Mouse (Mus musculus) CH12.LX (cell line): ENCODE results near the gene Hist1h2bk. TPM values are rescaled to one million over a fixed set of nuclear protein-coding genes. Genes with fewer than 3 reads are reported as not detected.

Experiments used
- DNase-seq: peaks from one replicate; pipeline ENCODE4 v3.0.0-alpha.2; 2013; ENCODE audit errors: extremely low read depth
- H3K27ac ChIP-seq: 2 replicates; pipeline ENCODE4 v1.5.1; 2012; ENCODE audit warnings: low read depth, mild to moderate bottlenecking, control low read depth, moderate library complexity; ENCODE audit not compliant: insufficient read depth
- H3K27me3 ChIP-seq: replicated peaks from 2 replicates; pipeline ENCODE3; 2012; ENCODE audit warnings: inconsistent platforms
- H3K36me3 ChIP-seq, 2 experiments: replicated peaks in 1 of 2; 2 replicates each; pipeline versions ENCODE3 to v1.6.1; 2012; ENCODE audit warnings: inconsistent platforms in 1 of 2, low read length in 1 of 2, mild to moderate bottlenecking in 1 of 2, mixed read lengths in 1 of 2, moderate library complexity in 1 of 2; ENCODE audit not compliant: control insufficient read depth in 1 of 2, insufficient read depth in 1 of 2
- H3K4me1 ChIP-seq, 2 experiments: 2 replicates each; pipeline ENCODE4 v1.6.1; 2012; ENCODE audit warnings: inconsistent platforms in 1 of 2, moderate library complexity in 1 of 2; ENCODE audit not compliant: insufficient read depth in 2 of 2, control insufficient read depth in 1 of 2
- H3K4me2 ChIP-seq: 2 replicates; pipeline ENCODE4 v1.6.1; 2012; ENCODE audit warnings: low read depth, mild to moderate bottlenecking, control low read depth; ENCODE audit not compliant: poor library complexity, insufficient read depth, severe bottlenecking
- H3K4me3 ChIP-seq, 3 experiments: fragments of 150-350 bp in 1 of 3; sonication (generic) in 1 of 3; replicated peaks in 1 of 3; 2 replicates each; pipeline versions ENCODE3 to v1.5.1; 2011 to 2012; ENCODE audit warnings: low read depth in 2 of 3, low read length in 2 of 3, mild to moderate bottlenecking in 2 of 3, moderate library complexity in 2 of 3, control low read depth in 1 of 3, improper control_type of control experiment in 1 of 3, inconsistent platforms in 1 of 3, mixed read lengths in 1 of 3; ENCODE audit not compliant: poor library complexity in 1 of 3
- H3K79me2 ChIP-seq: replicated peaks from 2 replicates; pipeline ENCODE4 v1.6.1; 2012; ENCODE audit warnings: mild to moderate bottlenecking, moderate library complexity; ENCODE audit not compliant: control insufficient read depth, poor library complexity, insufficient read depth, severe bottlenecking; ENCODE audit errors: extremely low read depth
- H3K9ac ChIP-seq: 2 replicates; pipeline ENCODE4 v1.6.1; 2012; ENCODE audit warnings: low read depth, mild to moderate bottlenecking, control low read depth, moderate library complexity; ENCODE audit not compliant: insufficient read depth
- H3K9me3 ChIP-seq: replicated peaks from 2 replicates; pipeline ENCODE3; 2012; ENCODE audit warnings: low read length, inconsistent platforms, mixed read lengths
- BHLHE40 ChIP-seq: IDR thresholded peaks from 2 replicates; pipeline ENCODE4 v1.6.1; 2011; ENCODE audit warnings: mild to moderate bottlenecking, low read depth, low read length, improper control_type of control experiment
- CHD1 ChIP-seq: IDR thresholded peaks from 2 replicates; pipeline ENCODE4 v1.6.1; 2012; ENCODE audit warnings: low read depth, low read length, improper control_type of control experiment, inconsistent platforms
- CHD2 ChIP-seq: IDR thresholded peaks from 2 replicates; pipeline ENCODE4 v1.6.1; 2011; ENCODE audit warnings: low read length, improper control_type of control experiment
- CTCF ChIP-seq, 2 experiments: IDR thresholded peaks in 1 of 2; conservative IDR thresholded peaks in 1 of 2; 2 replicates each; pipeline ENCODE4 v1.5.1; 2011 to 2012; ENCODE audit warnings: low read depth in 2 of 2, low read length in 2 of 2, improper control_type of control experiment in 1 of 2, inconsistent platforms in 1 of 2, mild to moderate bottlenecking in 1 of 2, moderate library complexity in 1 of 2
- E2F4 ChIP-seq: IDR thresholded peaks from 2 replicates; pipeline ENCODE4 v1.6.1; 2011; ENCODE audit warnings: low read depth, low read length, improper control_type of control experiment; ENCODE audit not compliant: insufficient replicate concordance
- ELF1 ChIP-seq: IDR thresholded peaks from 2 replicates; pipeline ENCODE4 v1.6.1; 2014; ENCODE audit warnings: low read depth, mild to moderate bottlenecking, inconsistent platforms, low read length, improper control_type of control experiment
- EP300 ChIP-seq: IDR thresholded peaks from 2 replicates; pipeline ENCODE4 v1.6.1; 2011; ENCODE audit warnings: low read length, improper control_type of control experiment
- ETS1 ChIP-seq: conservative IDR thresholded peaks from 2 replicates; pipeline ENCODE4 v1.6.1; 2012; ENCODE audit warnings: low read depth, mild to moderate bottlenecking, inconsistent platforms, low read length, improper control_type of control experiment, moderate library complexity
- GABPA ChIP-seq: IDR thresholded peaks from 2 replicates; pipeline ENCODE4 v1.6.1; 2012; ENCODE audit warnings: low read depth, low read length, improper control_type of control experiment, inconsistent platforms; ENCODE audit not compliant: insufficient replicate concordance
- HCFC1 ChIP-seq: IDR thresholded peaks from 2 replicates; pipeline ENCODE4 v1.6.1; 2012; ENCODE audit warnings: low read depth, mild to moderate bottlenecking, inconsistent platforms, low read length, improper control_type of control experiment
- IRF4 ChIP-seq: IDR thresholded peaks from 2 replicates; pipeline ENCODE4 v1.6.1; 2014; ENCODE audit warnings: low read depth, mild to moderate bottlenecking, inconsistent platforms, low read length, improper control_type of control experiment
- JUN ChIP-seq: IDR thresholded peaks from 2 replicates; pipeline ENCODE4 v1.6.1; 2011; ENCODE audit warnings: low read depth, mild to moderate bottlenecking, low read length, improper control_type of control experiment, moderate library complexity; ENCODE audit not compliant: insufficient read depth
- JUND ChIP-seq: conservative IDR thresholded peaks from 2 replicates; pipeline ENCODE4 v1.6.1; 2011; ENCODE audit warnings: low read depth, low read length, improper control_type of control experiment
- KAT2A ChIP-seq: IDR thresholded peaks from 2 replicates; pipeline ENCODE4 v1.6.1; 2012; ENCODE audit warnings: low read length, improper control_type of control experiment, inconsistent platforms; ENCODE audit not compliant: insufficient replicate concordance
- MAFK ChIP-seq: IDR thresholded peaks from 2 replicates; pipeline ENCODE4 v1.6.1; 2011; ENCODE audit warnings: low read length, improper control_type of control experiment; ENCODE audit not compliant: insufficient replicate concordance
- MAZ ChIP-seq: IDR thresholded peaks from 2 replicates; pipeline ENCODE4 v1.6.1; 2012; ENCODE audit warnings: low read depth, mild to moderate bottlenecking, inconsistent platforms, low read length, improper control_type of control experiment, moderate library complexity
- MEF2A ChIP-seq: IDR thresholded peaks from 2 replicates; pipeline ENCODE4 v1.6.1; 2014; ENCODE audit warnings: low read depth, mild to moderate bottlenecking, inconsistent platforms, low read length, improper control_type of control experiment, borderline replicate concordance
- MXI1 ChIP-seq: IDR thresholded peaks from 2 replicates; pipeline ENCODE4 v1.6.1; 2011; ENCODE audit warnings: mild to moderate bottlenecking, low read depth, low read length, improper control_type of control experiment
- MYC ChIP-seq: IDR thresholded peaks from 2 replicates; pipeline ENCODE4 v1.6.1; 2011; ENCODE audit warnings: low read depth, mild to moderate bottlenecking, improper control_type of control experiment, low read length
- NELFE ChIP-seq: IDR thresholded peaks from 2 replicates; pipeline ENCODE4 v1.6.1; 2011; ENCODE audit warnings: low read depth, low read length, improper control_type of control experiment
- NRF1 ChIP-seq: IDR thresholded peaks from 2 replicates; pipeline ENCODE4 v1.6.1; 2014; ENCODE audit warnings: low read depth, mild to moderate bottlenecking, inconsistent platforms, low read length, improper control_type of control experiment, moderate library complexity
- PAX5 ChIP-seq: IDR thresholded peaks from 2 replicates; pipeline ENCODE4 v1.6.1; 2012; ENCODE audit warnings: low read length, inconsistent platforms, mixed read lengths
- POLR2A ChIP-seq: IDR thresholded peaks from 2 replicates; pipeline ENCODE4 v1.6.1; 2011; ENCODE audit warnings: low read depth, mild to moderate bottlenecking, improper control_type of control experiment, low read length
- POLR2AphosphoS2 ChIP-seq: IDR thresholded peaks from 2 replicates; pipeline ENCODE4 v1.6.1; 2011; ENCODE audit warnings: low read depth, low read length, improper control_type of control experiment
- RAD21 ChIP-seq: IDR thresholded peaks from 2 replicates; pipeline ENCODE4 v1.6.1; 2011; ENCODE audit warnings: low read depth, mild to moderate bottlenecking, low read length, improper control_type of control experiment, moderate library complexity
- RCOR1 ChIP-seq: conservative IDR thresholded peaks from 2 replicates; pipeline ENCODE4 v1.6.1; 2012; ENCODE audit warnings: low read depth, mild to moderate bottlenecking, inconsistent platforms, low read length, improper control_type of control experiment
- SMC3 ChIP-seq: IDR thresholded peaks from 2 replicates; pipeline ENCODE4 v1.6.1; 2011; ENCODE audit warnings: low read depth, low read length, improper control_type of control experiment
- UBTF ChIP-seq: IDR thresholded peaks from 2 replicates; pipeline ENCODE4 v1.6.1; 2012; ENCODE audit warnings: low read depth, mild to moderate bottlenecking, inconsistent platforms, low read length, improper control_type of control experiment, moderate library complexity
- USF1 ChIP-seq: IDR thresholded peaks from 2 replicates; pipeline ENCODE4 v1.6.1; 2014; ENCODE audit warnings: low read depth, mild to moderate bottlenecking, inconsistent platforms, low read length, improper control_type of control experiment
- ZC3H11A ChIP-seq: IDR thresholded peaks from 2 replicates; pipeline ENCODE4 v1.6.1; 2012; ENCODE audit warnings: low read depth, mild to moderate bottlenecking, inconsistent platforms, low read length, improper control_type of control experiment
- ZMIZ1 ChIP-seq: IDR thresholded peaks from 2 replicates; pipeline ENCODE4 v1.6.1; 2012; ENCODE audit warnings: low read depth, mild to moderate bottlenecking, inconsistent platforms, low read length, improper control_type of control experiment
- ZNF384 ChIP-seq: IDR thresholded peaks from 2 replicates; pipeline ENCODE4 v1.6.1; 2012; ENCODE audit warnings: low read depth, low read length, improper control_type of control experiment, inconsistent platforms
- dilution Hi-C: fragments of 300-500 bp; cut with MboI; formaldehyde crosslinking; loops from 2 replicates; pipeline ENCODE4 v1.14.3; 2020; ENCODE audit warnings: low sequenced_read_pairs; ENCODE audit not compliant: extremely low pct_unique_long_range_greater_than_20kb, extremely low pct_ligation_motif_present
- in situ Hi-C: fragments of 300-500 bp; cut with MboI; formaldehyde crosslinking; loops from 3 replicates; pipeline ENCODE4 v1.14.3; 2019; ENCODE audit warnings: low sequenced_read_pairs, low pct_ligation_motif_present, low pct_unique_long_range_greater_than_20kb, mixed read lengths
- polyA plus RNA-seq: library from polyadenylated mRNA; unstranded; fragments of >175 nt; gene quantifications from 2 replicates; pipeline ENCODE4 v1.2.1, GENCODE M21; 2012; ENCODE audit warnings: low read depth; ENCODE audit not compliant: insufficient read length
- total RNA-seq, 2 experiments: library from RNA; depleted of rRNA; stranded (reverse); fragments of 300-350 nt in 1 of 2; fragments of >200 nt in 1 of 2; gene quantifications; 2 replicates each; pipeline ENCODE4 v1.2.3; 2012 to 2014

Gene Hist1h2bk
- total and polyA plus RNA-seq, 3 experiments = 8.1 to 2,636 (median 47.2) TPM

GRCm38 (mm10) chr13:22049737-22050440, 14.2 kb downstream of the Hist1h2bk start (continued):
- TF ChIP-seq E2F4 (peak; percentile 20; the same call in 1 of the 2 replicates), USF1 (no peak), NRF1 (peak; percentile 58; the same call in 1 of the 2 replicates), MYC (peak; percentile 71), RCOR1 (no peak), MAZ (peak; percentile 41), UBTF (no peak), HCFC1 (no peak), RAD21 (no peak), BHLHE40 (peak; percentile 54; the same call in 1 of the 2 replicates), IRF4 (no peak), CHD2 (peak; percentile 88), MXI1 (0 out of 2 replicates have a peak, but pooled peaks have one; percentile 48), JUN (no peak), MEF2A (no peak)

DNA sequence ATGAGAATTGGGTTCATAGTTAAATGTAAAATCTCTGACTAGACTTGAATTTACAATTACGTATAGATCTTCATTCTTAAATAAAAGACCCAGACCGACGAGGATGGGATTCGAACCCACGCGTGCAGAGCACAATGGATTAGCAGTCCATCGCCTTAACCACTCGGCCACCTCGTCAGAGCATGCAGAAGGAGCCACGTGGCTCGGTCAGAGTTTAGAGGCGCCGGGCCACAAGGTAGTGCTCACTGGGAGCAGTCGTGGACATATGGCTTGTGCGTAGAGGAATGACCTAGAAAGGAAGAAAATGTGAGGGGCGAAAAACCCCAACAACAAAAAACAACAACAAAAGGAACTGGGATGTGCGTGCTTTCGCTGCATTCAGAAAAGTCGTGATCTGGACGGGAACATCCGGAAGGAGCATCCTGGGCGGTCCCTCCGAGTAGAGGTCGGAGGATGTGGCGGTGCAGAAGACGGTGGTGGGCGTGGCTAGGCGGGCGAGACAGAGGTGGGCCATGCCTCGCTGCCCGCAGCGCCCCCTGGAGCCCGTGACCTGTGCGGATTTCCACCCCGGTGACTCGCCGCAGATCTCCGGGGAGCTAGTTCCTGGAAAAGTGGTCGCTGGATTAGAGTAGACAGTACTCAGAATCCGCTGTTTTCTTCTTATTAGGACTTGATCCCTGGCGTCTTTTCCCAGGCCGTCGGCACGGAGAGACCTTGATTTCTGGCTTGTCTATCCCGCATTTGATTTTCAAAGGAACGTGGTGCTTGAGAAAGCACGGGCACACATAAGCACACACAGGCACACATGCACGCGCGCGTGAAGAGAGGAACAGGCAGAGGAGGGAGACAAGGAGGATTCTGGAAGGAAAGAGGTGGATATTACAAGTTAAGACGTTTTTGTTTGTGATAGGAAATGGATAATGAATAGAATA, 15.2 kb downstream of the Hist1h2bk start:
- H3K27ac ChIP-seq = peak overlapping the region; percentile 86
- no peaks in the 10 kb centered on the region for H3K9me3 ChIP-seq
- DNase-seq = peak; percentile 96
- dilution Hi-C loops (no loop called here), in situ Hi-C loops (no loop called here)
- peak overlapping the region; percentile 60 to 78 (median 64) for H3K4me3 ChIP-seq
- no peaks in the 10 kb centered on the region for H3K79me2 ChIP-seq
- peak overlapping the region; percentile 63 for H3K4me2 ChIP-seq
- H3K4me1 ChIP-seq = peaks cover 0 to 43% of the 10 kb centered on the region in 2 experiments; a peak in 3 of 4 replicates
- peak overlapping the region; percentile 90 for H3K9ac ChIP-seq
- no peaks in the 10 kb centered on the region for H3K36me3 ChIP-seq
- H3K27me3 ChIP-seq = no peaks in the 10 kb centered on the region
- TF ChIP-seq RAD21 (peak; percentile 21), ZC3H11A (no peak), CHD1 (no peak), PAX5 (no peak), MEF2A (peak; percentile 48; the same call in 1 of the 2 replicates), CHD2 (peak; percentile 66), MAZ (no peak), SMC3 (peak; percentile 33), IRF4 (no peak; the same call in 1 of the 2 replicates), MAFK (peak; percentile 96), POLR2AphosphoS2 (no peak), CTCF (conservative IDR thresholded peaks at IDR 0.05 in 1 of 2, IDR thresholded peaks at IDR 0.05 in 1 of 2; ENCODE audit: low read depth in 2 of 2, low read length in 2 of 2) (peak in 1 of 2 experiments; percentile 82; a peak in 3 of 4 replicates), NELFE (peak; percentile 65), JUN (no peak), JUND (peak; percentile 34; the same call in 1 of the 2 replicates), ELF1 (peak; percentile 95), GABPA (no peak), MXI1 (peak; percentile 87), NRF1 (peak; percentile 66), BHLHE40 (peak; percentile 83), ZMIZ1 (peak; percentile 63), KAT2A (peak; percentile 81; the same call in 1 of the 2 replicates), POLR2A (peak; percentile 84), EP300 (peak; percentile 76), ETS1 (0 out of 2 replicates have a peak, but pooled peaks have one; percentile 37), ZNF384 (0 out of 2 replicates have a peak, but pooled peaks have one; percentile 4), HCFC1 (peak; percentile 45; the same call in 1 of the 2 replicates)
